Mouse (Mus musculus) left cerebral cortex, postnatal 36 days (tissue): ENCODE data around the gene Plp2. TPM values are rescaled to one million over a fixed set of nuclear protein-coding genes. Genes with fewer than 3 reads are reported as not detected.

Source experiments
- DNase-seq, 2 experiments: peaks; one replicate each; pipeline ENCODE4 v3.0.0; 2021 to 2022; ENCODE audit warnings: low spot score in 2 of 2, mixed read lengths in 1 of 2
- intact Hi-C: fragments of 180-260 bp; cut with DNase I; formaldehyde crosslinking; loops from one replicate; pipeline ENCODE4 v1.15.1; 2025
- total RNA-seq, 2 experiments: library from RNA; stranded (reverse); gene quantifications; 2 replicates each; pipeline ENCODE4 v1.2.3; 2021

The Plp2 gene
- total RNA-seq, 2 experiments from 2014 or later: 8.4 to 9.1 TPM

DNA sequence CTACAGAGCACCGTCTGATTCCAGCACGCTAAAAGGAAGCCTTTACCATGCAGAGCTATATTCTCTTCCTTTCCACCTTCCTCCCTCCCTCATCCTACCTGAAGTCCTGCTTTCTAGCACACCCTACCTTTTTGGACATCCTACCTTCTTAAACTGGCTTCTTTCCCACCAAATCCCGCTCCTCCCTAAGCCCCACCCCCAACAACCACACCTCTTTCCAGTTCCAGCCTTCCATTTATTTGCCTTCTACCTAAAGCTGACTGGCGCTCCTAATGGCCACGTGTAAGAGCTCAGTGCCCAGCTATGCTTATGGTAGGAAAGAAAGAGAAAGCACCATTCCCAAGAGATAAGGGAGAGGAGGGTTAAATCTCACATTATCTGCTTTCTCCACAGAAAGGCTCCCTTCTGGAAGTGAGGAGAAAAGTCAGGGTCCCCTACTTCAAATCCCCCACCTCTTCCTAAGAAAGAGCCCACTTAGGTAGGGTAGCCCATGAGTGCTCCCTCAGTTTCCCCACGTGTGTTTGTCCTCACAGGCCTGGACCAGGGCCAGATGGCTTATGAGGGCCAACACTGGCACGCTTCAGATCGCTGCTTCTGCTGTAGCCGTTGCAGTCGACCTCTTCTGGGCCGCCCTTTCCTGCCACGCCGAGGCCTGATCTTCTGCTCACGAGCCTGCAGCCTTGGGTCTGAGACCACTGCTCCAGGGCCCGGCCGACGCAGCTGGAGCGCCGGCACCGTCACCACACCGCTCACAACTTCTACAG, 5.3 kb downstream of the Plp2 start:
- no peak for DNase-seq
- intact Hi-C loops: no loop called here

DNA sequence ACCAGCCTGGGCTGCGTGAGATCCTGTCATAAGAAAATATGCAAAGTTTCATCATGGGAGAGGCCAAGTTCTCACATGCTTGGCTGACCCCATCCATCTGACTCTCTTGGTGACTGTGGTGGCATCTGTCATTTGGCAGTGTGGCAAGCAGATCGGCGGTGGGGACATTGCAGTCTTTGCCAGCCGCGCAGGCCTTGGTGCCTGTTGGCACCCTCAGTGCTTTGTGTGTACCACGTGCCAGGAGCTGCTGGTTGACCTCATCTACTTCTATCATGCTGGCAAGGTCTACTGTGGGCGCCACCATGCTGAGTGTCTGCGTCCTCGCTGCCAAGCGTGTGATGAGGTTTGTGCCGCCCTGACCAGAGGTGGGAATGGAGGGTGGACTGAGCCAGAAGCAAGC, 6.4 kb downstream of the Plp2 start:
- intact Hi-C loops: no loop called here
- DNase-seq: no peak

DNA sequence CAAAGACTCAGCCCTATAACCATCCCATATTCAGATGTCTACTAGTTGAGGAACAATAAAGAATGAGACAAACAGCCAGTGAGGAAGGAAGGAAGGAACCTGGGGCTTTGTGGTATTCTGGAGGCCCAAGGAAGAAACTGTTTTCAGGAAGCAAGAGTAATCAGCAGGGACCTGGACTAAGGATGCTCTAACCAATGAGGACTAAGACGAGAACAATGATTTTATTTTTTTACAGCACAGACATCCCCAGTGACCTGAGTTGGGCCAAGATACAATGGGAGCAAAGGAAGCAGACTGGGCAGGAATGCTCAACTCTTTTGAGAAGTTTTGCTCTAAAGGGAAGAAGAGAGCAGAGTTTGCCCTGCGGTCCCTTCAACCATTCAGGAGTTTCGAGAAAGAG, 8.3 kb downstream of the Plp2 start:
- intact Hi-C loops: no loop called here
- no peak for DNase-seq

DNA sequence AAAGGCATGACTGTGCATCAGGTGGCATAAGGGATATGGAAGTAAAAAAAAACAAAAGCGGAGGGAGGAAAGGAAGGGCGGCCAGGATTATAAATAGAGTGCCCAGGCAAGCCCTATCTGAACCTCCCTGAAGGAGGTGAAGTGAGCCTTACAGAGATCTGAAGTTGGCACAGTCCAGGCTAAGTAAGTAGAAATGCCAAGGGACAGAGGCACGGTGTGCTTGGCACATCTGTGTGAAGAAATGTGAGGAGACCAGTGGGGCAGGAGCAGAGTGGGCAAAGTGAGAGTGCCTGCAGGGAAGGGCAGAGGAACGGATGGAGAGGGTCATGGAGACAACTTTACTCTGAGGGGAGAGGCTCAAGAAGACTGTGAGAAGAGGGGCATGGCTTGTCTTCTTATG, 10.1 kb downstream of the Plp2 start:
- intact Hi-C loops: no loop called here
- no peak for DNase-seq

DNA sequence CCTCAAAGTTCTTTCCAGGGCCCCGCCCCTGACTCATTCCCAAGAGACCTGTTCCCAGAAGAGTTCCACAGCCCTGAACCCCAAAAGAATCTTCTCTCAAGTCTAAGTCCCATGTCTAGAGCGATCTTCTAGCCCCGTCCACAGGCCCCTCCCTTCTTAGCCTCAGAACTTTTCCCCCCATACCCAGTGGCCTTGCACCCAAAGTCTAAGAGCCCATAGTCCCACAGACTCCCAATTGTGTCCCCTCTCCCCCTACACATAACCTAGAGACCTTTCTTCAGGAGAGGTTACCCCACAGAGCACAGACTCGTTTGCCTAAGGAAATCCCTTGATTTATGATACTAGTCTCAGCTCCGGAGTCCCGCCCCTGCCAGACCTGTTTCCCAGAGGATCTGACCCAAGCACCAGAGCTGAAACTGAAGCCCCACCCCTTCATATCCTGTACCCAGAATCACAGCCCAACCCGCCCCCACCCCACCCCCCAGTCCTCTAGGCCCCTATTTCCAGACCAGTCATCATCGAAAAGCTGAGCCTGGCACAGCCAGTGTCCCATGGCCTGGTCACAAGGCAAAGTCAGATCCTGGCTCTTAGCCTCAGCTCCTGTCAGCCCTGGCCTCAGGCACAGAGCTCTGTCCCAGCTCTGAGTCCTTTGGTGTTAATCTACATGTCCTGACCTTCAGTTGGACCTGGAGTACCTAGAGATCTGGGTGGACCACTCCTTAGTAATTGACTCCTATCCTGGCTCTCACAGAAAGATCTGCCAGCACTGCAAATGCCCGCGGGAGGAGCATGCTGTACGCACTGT, 12.2 kb downstream of the Plp2 start:
- intact Hi-C loops: no loop called here
- no peak for DNase-seq

DNA sequence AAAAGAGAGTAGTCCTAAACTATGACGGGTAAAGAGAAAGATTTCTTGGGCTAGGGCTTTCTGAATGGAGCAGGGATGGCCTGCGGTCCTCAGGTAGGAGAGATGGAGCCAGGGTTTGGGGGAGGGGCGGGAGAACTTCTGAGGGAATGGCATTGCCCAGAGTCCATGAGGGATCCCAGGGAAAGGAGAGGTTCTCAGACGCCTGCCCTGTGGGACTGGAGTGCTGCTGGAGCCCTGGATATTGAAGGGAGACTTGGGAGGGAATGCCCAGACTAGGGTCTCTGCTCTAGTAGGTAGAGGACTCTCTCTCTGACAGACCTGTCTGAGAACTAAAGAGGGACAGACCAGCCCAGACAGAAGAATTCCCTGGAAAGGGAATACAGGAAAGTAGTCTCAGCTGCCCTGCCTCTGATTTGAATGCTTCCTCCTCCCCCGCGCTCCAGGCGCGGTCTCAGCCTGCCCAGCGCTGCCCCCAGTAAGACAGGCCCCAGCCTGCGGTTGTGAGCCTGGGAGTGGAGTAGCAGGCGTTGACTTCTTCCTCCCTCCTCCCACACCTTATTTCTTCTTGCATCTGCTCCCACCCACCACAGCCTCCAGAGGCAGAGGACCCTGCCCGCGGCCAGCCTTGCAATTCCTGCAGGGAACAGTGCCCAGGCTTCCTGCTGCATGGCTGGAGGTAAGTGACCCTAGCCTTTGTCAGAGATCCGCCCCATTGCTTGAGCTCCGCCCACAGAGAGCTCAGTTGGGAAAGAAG, 13.0 kb downstream of the Plp2 start:
- intact Hi-C loops: no loop called here
- DNase-seq: no peak

DNA sequence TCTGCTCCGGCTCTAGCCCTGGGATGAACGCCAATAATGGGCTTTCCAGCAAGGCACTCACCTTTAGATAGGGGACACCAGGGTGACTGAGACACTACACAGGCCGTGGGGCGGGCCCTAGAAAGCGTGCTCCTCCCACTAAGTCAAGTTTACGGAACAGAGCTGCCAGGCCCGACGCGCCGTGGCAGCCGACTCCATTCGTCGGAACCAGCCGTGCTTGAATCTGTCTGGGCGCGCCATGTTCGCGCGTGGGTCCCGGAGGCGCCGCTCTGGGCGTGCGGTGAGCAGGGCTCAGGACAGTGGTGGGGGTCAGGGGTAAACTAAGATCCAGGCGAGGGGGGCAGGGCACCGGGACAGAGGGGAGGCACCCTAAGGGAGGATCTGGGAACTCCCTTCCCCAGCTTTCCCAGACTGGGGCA, 14.0 kb downstream of the Plp2 start, which contains the start of gene Prickle3:
TSS of gene Prickle3 (plus strand) at position 40 of the 419 bp plus-strand sequence.
- DNase-seq: no peak
- intact Hi-C loops: no loop called here

DNA sequence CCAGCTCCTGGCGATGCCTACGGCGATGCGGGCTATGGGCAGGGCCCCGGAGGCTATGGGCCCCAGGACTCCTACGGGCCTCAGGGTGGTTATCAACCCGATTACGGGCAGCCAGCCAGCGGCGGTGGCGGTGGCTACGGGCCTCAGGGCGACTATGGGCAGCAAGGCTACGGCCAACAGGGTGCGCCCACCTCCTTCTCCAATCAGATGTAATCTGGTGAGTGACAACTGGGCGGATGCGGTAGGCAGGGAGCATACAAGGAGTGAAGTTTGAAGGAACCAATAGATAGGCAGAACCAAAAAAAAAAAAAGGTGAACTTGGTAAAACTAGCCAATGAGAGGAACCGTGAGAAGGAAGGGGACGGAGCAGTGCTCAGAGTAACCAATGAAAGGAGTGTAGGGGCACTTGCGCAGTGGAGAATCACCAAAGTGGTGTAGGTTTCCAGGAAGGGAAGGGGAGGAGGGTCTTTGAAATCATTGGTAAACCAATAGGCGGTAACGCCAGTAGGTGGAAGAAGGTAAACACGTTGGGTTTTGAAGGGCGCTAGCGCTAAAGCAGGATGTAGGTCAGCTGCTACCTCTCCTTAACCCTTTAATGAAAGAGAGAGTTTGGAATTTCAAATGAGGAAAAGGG, 22.4 kb downstream of the Plp2 start:
- DNase-seq: no peak
- intact Hi-C loops: loop anchor here (5.0 kb wide), 1 partner anchor 176 kb away; no protein-coding TSS in a partner anchor

DNA sequence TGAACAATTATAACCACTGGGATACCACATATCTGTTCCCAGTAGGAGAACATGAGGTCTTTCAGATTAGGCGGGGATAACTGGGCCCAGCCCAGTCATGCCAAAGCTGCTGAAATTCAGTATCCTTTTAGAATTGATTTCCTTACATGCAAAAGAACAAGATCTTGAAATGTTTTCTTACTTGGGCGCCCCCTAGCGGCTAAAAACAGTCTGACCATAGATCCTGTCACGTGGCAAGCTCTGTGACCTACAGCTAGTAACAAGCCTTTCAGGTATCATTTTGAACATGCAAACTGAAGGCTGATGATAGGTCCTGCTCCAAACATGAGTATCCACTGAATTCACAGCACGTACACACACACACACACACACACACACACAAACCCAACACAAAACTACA, 25.8 kb downstream of the Plp2 start:
- intact Hi-C loops: loop anchor here (5.0 kb wide), 1 partner anchor 173 kb away; no protein-coding TSS in a partner anchor
- peak; percentile 67 to 78 for DNase-seq

DNA sequence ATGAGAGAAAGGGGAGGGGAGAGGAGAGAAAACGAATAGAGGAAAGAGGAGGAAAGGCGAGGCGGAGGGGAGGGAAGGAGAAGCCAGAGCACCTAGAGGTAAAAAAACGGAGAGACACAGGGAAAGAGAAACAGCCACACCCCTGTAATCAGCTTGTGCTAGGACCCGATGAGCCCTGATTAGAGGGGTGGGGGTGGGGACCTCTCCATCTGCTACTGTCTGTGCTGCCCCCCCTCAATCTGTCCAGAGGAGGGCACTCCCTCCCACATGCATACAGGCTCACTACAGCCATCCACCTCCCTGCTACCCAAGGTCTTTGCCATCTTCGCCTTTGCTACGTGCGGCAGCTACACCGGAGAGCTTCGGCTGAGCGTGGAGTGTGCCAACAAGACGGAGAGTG, 30.4 kb downstream of the Plp2 start:
- intact Hi-C loops: loop anchor here (5.0 kb wide), 1 partner anchor 68 kb away; the partner anchor contains the start of genes Foxp3 and Ppp1r3f

DNA sequence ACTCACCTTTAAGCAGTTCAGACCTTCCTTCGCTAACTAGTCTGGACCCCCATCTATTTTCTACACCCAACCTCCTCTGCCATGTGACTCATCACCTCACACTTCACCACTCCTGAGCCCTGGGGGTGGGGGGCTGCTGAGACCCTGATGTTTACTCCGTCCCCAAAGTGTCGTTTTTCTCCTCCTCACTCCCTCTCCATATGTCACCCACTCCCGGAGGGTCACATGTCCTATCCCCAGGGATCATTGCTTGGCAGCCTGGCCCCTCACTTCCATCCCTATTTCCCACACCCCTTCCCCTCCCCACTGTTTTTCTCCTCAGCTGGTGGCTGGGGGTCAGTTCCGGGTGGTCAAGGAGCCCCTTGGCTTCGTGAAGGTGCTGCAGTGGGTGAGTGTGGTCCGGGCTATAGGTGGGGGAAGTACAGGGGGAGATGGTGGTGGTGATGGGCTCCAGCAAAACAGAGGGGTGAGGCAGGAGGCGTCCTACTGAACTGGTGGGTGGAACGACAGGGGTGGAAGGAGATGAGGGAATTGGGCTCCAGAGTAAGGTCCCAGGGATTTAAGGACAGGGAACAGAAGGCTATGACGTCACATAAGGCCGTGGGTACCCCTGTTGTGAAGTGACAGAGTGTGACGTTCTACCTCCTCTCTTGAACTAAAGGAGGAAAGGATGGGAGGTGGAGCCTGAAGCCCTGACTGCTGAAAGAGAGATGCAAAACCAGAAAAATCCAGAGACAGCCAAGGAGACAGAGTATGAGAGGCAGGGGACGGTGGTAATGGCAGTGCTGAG, 31.5 kb downstream of the Plp2 start:
- intact Hi-C loops: loop anchor here (2.0 to 5.0 kb wide), 3 partner anchors 29 to 217 kb away; partner anchors contain the start of genes Foxp3 and Ppp1r3f
- DNase-seq: no peak

More for the DNA sequence above, 30.4 kb downstream of the Plp2 start:
- DNase-seq: no peak

DNA sequence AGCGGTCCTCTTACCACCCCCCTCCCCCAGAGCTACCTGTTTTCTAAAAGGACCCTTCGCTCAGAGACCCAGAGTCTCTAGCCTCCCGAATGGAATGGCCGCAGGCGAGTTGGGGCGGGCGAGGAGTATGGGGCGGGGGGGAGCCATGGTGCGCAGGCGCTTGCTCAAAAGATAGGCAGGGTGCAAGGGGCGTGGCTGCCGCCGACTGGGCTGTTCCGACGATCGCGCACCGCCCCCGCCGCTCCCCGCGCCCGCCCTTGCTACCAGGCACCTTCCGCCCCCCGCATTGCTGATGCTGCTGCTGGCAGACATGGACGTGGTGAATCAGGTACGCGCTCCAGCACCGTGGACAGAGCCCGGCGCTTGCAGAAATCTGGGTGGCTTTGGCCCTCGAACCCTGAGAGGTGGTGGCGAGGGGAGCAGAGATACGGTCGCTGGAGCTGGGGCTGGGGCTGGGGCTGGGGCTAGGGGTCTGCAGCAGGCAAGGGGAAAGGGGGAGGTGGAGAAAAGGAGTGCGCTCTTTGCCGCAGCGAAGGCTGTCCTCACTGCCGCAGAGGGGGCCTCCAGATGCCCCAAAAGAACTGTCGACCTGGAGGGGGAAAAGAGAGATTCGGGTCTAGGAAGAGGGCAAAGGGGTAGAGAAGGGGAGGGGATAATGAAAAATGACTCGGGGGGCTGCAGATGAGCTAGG, 32.6 kb downstream of the Plp2 start, which contains the start of gene Syp:
TSS of gene Syp (plus strand) at position 71 of the 691 bp plus-strand sequence.
- peak; percentile 84 to 85 for DNase-seq
- intact Hi-C loops: loop anchor here (2.0 to 5.0 kb wide), 2 partner anchors 28 to 216 kb away; no protein-coding TSS in a partner anchor

DNA sequence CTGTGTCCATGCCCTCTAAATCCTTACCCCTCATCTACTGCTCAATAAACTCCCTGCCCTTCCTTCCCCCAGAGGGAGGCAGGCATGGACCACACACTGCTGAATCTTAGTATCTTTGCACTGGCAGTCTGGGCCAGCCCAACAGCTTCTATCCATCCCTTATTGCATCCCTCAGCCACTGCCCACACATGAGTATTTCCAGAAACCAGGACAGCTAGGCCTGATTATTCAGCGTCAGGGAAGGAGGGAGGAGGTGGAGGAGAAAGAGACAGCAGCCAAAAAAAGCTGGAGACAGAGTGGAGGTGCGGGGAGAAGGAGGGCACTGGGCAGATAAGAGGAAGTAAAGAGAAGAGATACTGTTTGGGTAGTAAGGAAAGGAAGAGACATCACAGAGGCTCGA, 36.1 kb downstream of the Plp2 start:
- intact Hi-C loops: loop anchor here (5.0 kb wide), 1 partner anchor 213 kb away; no protein-coding TSS in a partner anchor
- DNase-seq: peak in 1 of 2 experiments; percentile 35

DNA sequence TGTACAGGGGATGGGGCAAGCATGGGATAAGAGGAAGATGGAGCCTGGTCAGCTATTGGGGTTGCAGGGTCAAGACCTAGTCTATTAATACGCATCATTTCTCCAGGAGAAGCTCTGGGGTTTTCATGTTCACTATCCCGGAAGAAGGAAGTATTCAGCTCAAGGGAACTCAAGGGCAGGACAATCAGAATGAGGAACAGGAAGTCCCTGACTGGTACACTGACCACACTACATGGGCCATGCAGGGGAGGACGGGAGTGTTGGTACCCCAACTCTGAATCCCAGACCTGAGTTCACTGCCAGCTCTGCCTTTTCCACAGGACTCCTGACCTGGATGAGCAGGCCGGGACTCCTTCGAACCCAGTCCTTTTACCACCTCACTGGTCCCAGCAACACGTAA, 38.6 kb downstream of the Plp2 start:
- DNase-seq: no peak
- intact Hi-C loops: no loop called here
